Mouse (Mus musculus): ENCODE results near the gene Tmem88b. TPM values are rescaled to one million over a fixed set of nuclear protein-coding genes. Genes with fewer than 3 reads are reported as not detected.

Gene Tmem88b
- polyA plus RNA-seq, 1 experiment from 2014 or later = 0.05 TPM

DNA sequence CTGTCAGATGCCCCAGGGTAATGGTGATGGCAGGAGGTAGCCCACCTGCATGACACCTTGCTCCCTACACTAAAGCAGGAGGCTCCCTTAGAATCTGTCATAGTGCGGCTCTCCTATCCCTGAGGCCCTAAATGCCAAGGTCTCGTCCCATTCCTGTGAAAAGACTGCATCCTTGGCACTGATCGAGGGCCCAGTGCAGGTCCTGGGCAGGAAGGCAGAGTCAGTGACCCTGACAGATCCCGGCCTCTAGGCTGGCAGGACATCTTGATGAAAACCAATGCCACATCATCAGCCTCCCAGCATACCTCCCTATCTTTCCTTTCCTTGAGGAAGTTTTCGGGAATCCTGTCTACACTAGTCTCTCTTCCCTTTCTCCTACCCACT is 16.2 kb downstream of the Tmem88b start:
- ChIA-PET POLR2A (no interaction called here), CTCF (no interaction called here)
- TF ChIP-seq CTCF (IDR thresholded peaks at IDR 0.05) = no peak
- no peaks in the 10 kb centered on the region for H3K27me3 ChIP-seq
- ATAC-seq (no peak), DNase-seq (ENCODE audit: low read depth, low spot score) (no peak)
- in situ Hi-C loops (cut with MboI; ENCODE audit: low pct_unique_long_range_greater_than_20kb) = no loop called here

DNA sequence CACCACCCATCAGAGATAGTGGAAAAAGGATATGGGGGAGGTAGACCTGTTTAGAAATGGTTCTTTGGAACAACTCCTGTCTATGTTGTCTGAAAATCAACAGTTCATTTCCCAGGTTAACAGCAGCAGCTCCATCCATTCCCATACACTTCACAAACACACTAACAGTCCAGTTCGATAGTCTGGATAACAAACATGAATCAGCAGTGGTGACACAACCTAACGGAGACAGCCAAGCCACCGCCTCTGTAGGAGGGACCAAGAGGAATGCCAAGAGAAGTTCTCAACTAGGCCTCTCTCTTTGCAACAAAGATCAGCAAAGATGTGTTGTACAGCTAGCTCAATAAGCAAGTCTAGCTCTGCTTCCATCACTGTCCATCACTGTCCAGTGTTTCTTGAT is 23.3 kb downstream of the Tmem88b start:
- ATAC-seq = no peak
- in situ Hi-C loops (cut with MboI; ENCODE audit: low pct_unique_long_range_greater_than_20kb) = no loop called here
- ChIA-PET POLR2A (no interaction called here), CTCF (no interaction called here)
- TF ChIP-seq CTCF (IDR thresholded peaks at IDR 0.05) = no peak
- H3K27me3 ChIP-seq = no peaks in the 10 kb centered on the region
- no peak for DNase-seq (ENCODE audit: low read depth, low spot score)

DNA sequence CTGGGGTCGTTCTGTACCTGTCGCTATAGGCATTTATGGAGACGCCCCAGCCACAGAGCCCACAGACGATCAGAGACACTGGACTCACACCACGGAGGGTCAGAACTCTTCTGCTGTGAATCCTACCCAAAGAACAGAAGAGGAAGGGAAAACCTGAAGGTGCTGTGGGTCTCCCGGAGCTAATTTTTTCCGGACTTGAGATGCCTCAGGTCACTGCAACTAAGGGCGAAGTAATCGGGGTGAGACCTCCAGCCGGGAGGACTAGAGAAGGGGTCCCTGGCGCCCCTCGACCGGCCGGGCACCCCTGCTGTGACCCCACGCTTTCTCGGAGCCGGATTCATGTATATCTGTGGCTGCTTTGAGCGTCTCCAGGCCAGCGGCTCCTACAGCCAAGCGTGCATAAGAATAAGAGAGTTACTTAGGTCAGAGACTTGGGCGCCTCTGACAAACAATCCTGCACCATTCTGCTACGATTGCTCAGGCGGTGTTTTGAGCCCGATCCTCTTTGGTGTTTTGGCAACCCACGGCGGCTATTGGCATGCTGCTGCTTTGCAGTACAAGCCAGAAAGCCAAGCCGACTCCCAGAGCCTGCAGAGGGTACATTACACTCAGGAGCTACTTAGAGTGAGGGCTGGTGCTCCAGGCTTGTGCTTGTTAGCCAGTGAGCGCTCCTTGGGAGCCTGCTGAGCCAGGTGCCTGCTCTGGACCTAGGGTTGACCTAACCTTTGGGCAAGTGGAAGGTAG is 24.1 kb downstream of the Tmem88b start:
- no peaks in the 10 kb centered on the region for H3K27me3 ChIP-seq
- no peak for TF ChIP-seq CTCF (IDR thresholded peaks at IDR 0.05)
- in situ Hi-C loops (cut with MboI; ENCODE audit: low pct_unique_long_range_greater_than_20kb) = no loop called here
- DNase-seq (ENCODE audit: low read depth, low spot score) (no peak), ATAC-seq (peak; percentile 26)
- CTCF ChIA-PET = interaction anchor here (1.0 kb wide), 1 partner anchor 22 kb away, joined by 3 read pairs; no protein-coding TSS in a partner anchor
- POLR2A ChIA-PET = interaction anchor here (0.6 kb wide), 1 partner anchor 90 kb away, joined by 3 read pairs; no protein-coding TSS in a partner anchor

DNA sequence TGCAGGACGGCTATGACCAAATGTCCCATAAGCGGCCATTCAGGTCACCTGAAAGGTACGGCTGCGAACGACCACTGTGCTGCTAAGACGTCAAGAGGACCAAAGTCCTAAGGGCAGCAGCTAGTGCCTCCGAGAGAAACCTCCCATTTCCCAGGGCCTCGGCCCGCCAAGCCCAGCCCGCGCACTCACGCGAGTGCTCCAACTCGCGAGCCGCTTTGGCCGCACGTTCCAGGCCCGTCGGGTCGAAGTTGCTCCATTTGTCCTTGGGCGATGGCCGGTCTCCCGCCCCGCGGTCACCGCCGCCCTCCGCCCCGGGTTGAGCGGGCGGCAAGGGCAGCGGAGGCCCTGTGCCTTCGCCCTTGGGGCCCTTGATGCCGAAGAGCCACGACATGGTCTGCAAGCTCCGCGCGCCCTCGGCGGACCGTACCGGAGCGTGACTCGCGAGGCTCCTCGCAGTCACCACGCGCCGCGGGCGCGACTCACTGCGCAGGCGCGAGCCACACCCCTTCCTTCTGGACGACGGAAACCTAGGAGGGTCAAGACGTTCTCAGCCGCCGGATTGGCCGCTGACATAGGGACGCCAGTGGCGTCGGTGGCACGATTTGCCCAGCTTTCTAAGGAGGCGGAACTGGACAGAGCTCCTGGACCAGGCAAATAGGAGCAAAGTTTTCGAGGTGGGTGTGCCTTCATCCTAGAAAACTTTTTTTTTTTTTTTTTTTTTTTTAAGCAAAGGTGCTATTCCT is 24.9 kb downstream of the Tmem88b start, which contains the start of gene Atad3a:
Gene Atad3a, minus strand, starts transcription at position 481 of the 743 bp plus-strand sequence.
- no peaks in the 10 kb centered on the region for H3K27me3 ChIP-seq
- in situ Hi-C loops (cut with MboI; ENCODE audit: low pct_unique_long_range_greater_than_20kb) = no loop called here
- CTCF ChIA-PET = interaction anchor here (1.0 kb wide), 1 partner anchor 23 kb away, joined by 3 read pairs; no protein-coding TSS in a partner anchor
- POLR2A ChIA-PET = interaction anchor here (0.6 to 2.4 kb wide), 4 partner anchors 12 to 91 kb away, joined by 3 to 6 read pairs (median 3); partner anchors contain the start of gene Ssu72
- DNase-seq (ENCODE audit: low read depth, low spot score) (peak; percentile 93), ATAC-seq (peak; percentile 85)
- TF ChIP-seq CTCF (IDR thresholded peaks at IDR 0.05) = no peak

DNA sequence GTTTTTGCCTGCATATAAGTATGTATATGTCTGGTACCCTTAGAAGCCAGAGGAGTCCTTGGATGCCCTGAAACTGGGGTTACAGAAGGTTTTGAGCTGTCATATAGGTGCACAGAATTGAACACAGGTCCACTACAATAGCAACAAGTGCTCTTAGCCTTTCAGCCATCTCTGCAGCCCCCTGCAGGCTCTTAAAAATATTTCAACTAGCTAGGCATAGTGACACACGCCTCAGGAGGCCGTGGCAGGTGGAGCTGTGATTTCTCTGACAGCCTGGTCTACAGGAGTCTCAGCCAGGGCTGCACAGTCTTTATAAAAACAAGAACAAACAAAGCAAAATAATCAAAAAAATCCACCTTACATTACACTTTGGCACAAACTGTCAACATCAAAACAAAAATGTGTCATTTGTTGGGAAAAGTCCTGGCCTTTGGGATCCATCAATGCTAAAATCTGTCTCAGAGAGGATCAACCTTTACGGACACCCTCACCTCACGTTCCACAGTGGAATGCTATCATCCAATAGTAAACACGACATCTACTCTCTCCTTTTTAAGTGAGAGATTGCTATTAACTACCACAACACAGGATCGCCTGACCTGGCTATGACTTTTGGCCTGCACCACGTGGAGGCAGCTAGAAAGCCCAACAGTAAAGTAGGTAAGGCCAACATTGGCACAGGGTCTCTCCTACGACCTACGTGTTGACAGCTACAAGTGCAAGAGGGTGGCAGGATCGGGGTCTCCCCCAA is 25.6 kb downstream of the Tmem88b start:
- ChIA-PET POLR2A (interaction anchor here (0.6 to 2.4 kb wide), 2 partner anchors 16 to 55 kb away, joined by 3 to 6 read pairs; partner anchors contain the start of gene Ssu72), CTCF (interaction anchor here (1.2 to 2.0 kb wide), 3 partner anchors 10 to 22 kb away, joined by 4 read pairs; no protein-coding TSS in a partner anchor)
- in situ Hi-C loops (cut with MboI; ENCODE audit: low pct_unique_long_range_greater_than_20kb) = no loop called here
- no peak for TF ChIP-seq CTCF (IDR thresholded peaks at IDR 0.05)
- DNase-seq (ENCODE audit: low read depth, low spot score) = no peak
- no peaks in the 10 kb centered on the region for H3K27me3 ChIP-seq
- no peak for ATAC-seq

DNA sequence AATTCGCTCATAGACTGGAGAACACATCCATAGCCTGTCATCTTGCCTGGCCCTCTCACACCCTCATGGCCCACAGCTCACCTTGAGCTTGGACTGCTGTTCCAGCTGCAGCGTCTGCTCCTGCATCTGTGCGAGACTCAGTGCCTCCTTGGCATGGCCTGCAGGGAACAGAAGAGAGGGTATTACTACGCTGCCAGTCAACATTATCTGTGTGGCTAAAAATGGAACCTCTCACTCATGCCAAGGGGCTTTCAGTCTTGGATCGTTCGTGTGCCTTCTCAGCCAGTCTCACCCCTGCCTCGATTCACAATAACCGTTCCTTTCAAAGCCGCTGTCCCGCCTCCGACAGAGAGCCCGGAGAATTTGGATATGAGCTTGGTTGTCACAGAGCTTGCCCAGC is 28.7 kb downstream of the Tmem88b start:
- no peak for ATAC-seq
- TF ChIP-seq CTCF (IDR thresholded peaks at IDR 0.05) = no peak
- H3K27me3 ChIP-seq = no peaks in the 10 kb centered on the region
- in situ Hi-C loops (cut with MboI; ENCODE audit: low pct_unique_long_range_greater_than_20kb) = no loop called here
- no peak for DNase-seq (ENCODE audit: low read depth, low spot score)
- POLR2A ChIA-PET = no interaction called here
- CTCF ChIA-PET = no interaction called here

DNA sequence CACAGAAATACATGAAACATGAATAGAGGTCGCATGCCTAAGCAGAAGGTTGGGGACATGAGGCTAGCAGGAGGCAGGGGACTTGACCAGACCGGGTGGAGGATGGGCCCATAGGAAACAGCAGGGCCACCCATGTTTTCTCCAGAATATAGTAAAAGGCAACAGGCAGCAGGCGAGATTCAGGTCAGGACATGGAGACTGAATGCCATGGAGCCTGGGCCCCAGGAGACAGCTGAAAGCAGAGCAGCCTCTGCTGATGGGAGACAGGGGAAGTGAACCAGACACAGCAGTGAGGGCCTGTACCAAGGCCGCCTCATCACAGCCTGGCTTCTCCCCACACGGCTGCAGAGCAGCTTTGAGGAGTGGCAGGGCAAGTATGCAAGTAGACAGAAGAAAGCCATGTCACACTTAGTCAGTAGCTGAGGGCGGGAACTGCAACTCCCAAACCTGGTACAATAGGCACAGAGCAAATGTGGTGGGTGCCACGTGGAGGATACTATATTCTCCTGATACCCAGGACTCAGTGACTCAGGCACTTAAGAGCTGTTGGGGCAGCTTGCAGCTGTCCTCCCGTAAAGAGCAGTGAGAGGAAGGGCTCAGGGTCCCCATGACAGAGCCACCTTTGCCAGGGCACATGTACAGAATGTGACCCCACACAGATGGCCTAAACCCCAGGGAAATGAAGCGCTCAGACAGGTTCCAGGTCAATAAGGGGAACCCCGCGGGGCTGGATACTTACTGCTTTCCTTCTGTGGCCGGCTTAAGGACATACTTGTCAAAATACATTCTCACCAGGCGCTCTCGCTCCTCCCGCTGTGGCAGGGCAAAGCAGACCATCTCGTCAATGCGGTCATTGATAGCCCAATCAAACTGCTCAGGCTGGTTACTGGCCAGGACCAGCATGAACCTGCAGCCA is 38.8 kb downstream of the Tmem88b start:
- no peak for TF ChIP-seq CTCF (IDR thresholded peaks at IDR 0.05)
- DNase-seq (ENCODE audit: low read depth, low spot score) = no peak
- CTCF ChIA-PET = interaction anchor here (1.6 kb wide), 1 partner anchor 12 kb away, joined by 4 read pairs; no protein-coding TSS in a partner anchor
- no peak for ATAC-seq
- no peaks in the 10 kb centered on the region for H3K27me3 ChIP-seq
- POLR2A ChIA-PET = no interaction called here
- in situ Hi-C loops (cut with MboI; ENCODE audit: low pct_unique_long_range_greater_than_20kb) = no loop called here

DNA sequence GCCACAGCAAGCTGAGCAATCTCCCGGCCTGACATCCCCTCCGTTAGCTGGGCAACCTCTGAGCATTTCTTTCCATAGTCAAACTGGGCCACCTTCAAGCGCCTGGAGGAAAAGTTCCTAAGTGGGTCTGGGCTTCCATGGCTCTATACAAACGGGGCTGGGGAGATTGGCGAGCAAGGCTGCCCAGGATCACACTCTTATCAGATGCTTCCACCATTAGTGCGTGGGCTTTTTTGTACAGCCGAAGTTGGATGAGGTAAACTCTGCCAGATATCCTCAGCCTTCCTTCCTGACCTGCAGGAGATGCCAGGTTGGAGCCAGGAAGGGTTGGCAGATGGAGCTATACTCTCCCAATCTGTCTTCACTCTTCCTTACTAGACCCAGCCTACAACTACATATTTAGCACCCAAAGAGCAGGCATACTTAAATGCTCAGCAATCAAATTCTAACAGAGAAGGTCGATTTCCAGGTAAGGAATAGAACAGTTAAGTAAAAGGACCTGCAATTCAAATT is 39.6 kb downstream of the Tmem88b start:
- H3K27me3 ChIP-seq = no peaks in the 10 kb centered on the region
- in situ Hi-C loops (cut with MboI; ENCODE audit: low pct_unique_long_range_greater_than_20kb) = no loop called here
- no peak for TF ChIP-seq CTCF (IDR thresholded peaks at IDR 0.05)
- DNase-seq (ENCODE audit: low read depth, low spot score) (no peak), ATAC-seq (no peak)
- ChIA-PET CTCF (interaction anchor here (1.6 kb wide), 1 partner anchor 13 kb away, joined by 4 read pairs; no protein-coding TSS in a partner anchor), POLR2A (no interaction called here)

DNA sequence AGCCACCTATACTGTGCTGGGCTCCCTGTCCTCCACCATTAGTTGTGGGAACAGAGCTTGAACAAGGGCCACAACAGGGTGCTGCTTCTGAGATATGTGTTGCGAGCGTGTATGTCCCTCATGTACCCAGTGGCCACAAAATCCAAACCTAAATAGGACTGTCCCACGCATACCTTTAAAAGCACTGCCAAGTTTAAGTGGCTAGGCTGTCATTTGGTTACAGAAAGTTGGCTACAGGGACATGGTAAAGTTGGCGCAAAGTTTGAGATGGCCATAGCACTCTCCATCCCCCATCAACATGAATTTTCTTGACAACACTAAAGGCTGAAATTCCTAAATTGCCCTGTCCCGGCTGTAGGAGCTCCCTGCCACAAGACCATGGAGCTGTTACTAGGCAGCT is 40.5 kb downstream of the Tmem88b start:
- DNase-seq (ENCODE audit: low read depth, low spot score) (no peak), ATAC-seq (no peak)
- H3K27me3 ChIP-seq = no peaks in the 10 kb centered on the region
- CTCF ChIA-PET = interaction anchor here (0.6 to 1.6 kb wide), 2 partner anchors 14 to 240 kb away, joined by 3 to 4 read pairs; no protein-coding TSS in a partner anchor
- POLR2A ChIA-PET = no interaction called here
- no peak for TF ChIP-seq CTCF (IDR thresholded peaks at IDR 0.05)
- in situ Hi-C loops (cut with MboI; ENCODE audit: low pct_unique_long_range_greater_than_20kb) = no loop called here
